Mouse (Mus musculus) stomach, postnatal 0 days (tissue): ENCODE measurements at regions not wholly inside any gene's neighbourhood (a gene's known extent, or its start where the extent isn't known, plus 50 kb on each side); places are given as distances from the start of the nearest gene placed in this dataset.

Experiments used
- CTCF ChIP-seq: IDR thresholded peaks from 2 replicates; pipeline ENCODE4 v1.5.1; 2016; ENCODE audit warnings: antibody characterized with exemption, low read depth, mild to moderate bottlenecking, moderate library complexity
- EP300 ChIP-seq: optimal IDR thresholded peaks from 2 replicates; pipeline ENCODE3; 2016; ENCODE audit warnings: antibody characterized with exemption

DNA sequence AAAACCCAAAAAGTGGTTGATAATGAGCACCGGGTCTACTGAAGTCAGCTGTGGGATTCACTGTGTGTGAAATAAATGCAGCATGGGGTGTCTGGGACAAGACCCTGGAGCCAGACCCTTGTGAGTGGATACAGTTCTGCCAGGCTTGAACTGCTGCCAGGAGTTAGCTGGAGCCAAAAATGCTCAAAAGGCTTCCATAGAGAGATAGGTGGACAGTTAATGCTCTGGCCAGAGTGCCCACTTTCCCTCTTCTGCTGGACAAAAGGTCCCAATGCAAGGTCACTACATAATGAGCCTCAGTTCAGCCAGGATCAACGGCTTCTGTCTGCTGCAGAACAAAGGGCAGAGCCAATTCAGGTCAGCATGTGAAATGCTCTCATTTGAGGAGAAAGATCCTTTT is 73.2 kb upstream of the Ercc6l2 start:
- TF ChIP-seq CTCF (no peak), EP300 (no peak)
